Mouse (Mus musculus): Measurements from ENCODE around the gene Thpo. TPM values are rescaled to one million over a fixed set of nuclear protein-coding genes. Genes with fewer than 3 reads are reported as not detected.

The Thpo gene
- polyA plus RNA-seq, 1 experiment from 2014 or later, result 0.93 TPM

DNA sequence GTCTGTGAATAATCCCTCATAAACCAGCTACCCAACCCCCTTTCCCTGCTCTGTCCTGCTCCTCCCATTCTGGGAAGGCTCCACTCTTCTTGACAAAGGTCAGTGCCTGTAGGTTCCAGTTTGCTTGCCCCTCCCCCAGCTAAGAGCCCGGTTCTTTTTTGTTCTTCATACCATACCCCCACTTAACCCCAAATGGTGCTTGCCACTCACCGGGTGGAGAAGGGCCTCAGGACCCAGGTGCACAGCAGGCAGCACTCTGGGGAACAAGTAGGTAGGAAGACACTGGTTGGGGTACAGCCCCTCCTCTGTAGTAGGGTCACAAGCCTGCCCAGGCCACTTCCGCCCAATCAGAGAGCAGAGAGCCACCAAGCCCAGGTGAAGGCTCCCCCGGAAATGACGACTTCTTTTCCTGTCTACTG lies 4.0 kb downstream of the Thpo start:
- peaks cover 6% of the 10 kb centered on the region; the same call in 1 of the 2 replicates for H3K27me3 ChIP-seq (replicated peaks; ENCODE audit: control insufficient read depth, insufficient read depth, low read length)
- no peaks in the 10 kb centered on the region for H3K36me3 ChIP-seq (ENCODE audit: control insufficient read depth, insufficient read depth, low read length)
- peaks cover 12% of the 10 kb centered on the region for H3K4me1 ChIP-seq (ENCODE audit: control insufficient read depth, insufficient read depth, low read depth, low read length)
- WGBS, result 42% methylated on average over 5 of the region's 5 CpGs
- H3K4me2 ChIP-seq (ENCODE audit: low read length), result no peak overlapping the region
- H3K9ac ChIP-seq (ENCODE audit: low read depth, low read length), result no peak overlapping the region
- H3K27ac ChIP-seq (ENCODE audit: low read depth, low read length), result no peak overlapping the region
- no peak for ATAC-seq
- H3K4me3 ChIP-seq (ENCODE audit: low read length), result no peak overlapping the region
- H3K9me3 ChIP-seq (ENCODE audit: control insufficient read depth, low read length), result no peaks in the 10 kb centered on the region

DNA sequence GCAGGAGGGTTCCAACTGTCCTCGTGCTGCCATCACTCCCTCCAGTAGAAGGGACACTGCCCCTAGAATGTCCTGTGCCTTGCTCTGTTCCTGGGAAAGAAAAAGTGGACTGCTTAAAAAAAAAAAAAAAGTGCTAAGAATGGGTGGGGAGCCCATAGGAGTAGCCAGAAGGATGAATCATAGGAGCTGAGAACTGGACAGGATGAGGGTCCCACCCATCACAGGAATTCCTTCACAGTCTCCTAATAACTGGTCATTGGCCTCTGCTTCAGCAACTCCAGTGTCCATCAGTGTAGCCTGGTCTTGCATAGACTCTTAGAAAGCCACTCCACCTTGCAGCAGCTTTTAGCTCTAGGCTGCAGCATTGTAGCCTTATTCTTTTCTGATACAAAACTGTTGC lies 7.9 kb downstream of the Thpo start:
- Histone ChIP-seq H3K36me3 (ENCODE audit: control insufficient read depth, insufficient read depth, low read length) (no peaks in the 10 kb centered on the region; the same call in 1 of the 2 replicates), H3K27me3 (replicated peaks; ENCODE audit: control insufficient read depth, insufficient read depth, low read length) (no peaks in the 10 kb centered on the region; the same call in 1 of the 2 replicates), H3K4me3 (ENCODE audit: low read length) (no peak overlapping the region), H3K9me3 (ENCODE audit: control insufficient read depth, low read length) (no peaks in the 10 kb centered on the region), H3K9ac (ENCODE audit: low read depth, low read length) (no peak overlapping the region), H3K4me2 (ENCODE audit: low read length) (no peak overlapping the region), H3K27ac (ENCODE audit: low read depth, low read length) (no peak overlapping the region), H3K4me1 (ENCODE audit: control insufficient read depth, insufficient read depth, low read depth, low read length) (no peaks in the 10 kb centered on the region)
- ATAC-seq, result no peak
- WGBS, result 56% methylated on average over 1 of the region's 1 CpGs

DNA sequence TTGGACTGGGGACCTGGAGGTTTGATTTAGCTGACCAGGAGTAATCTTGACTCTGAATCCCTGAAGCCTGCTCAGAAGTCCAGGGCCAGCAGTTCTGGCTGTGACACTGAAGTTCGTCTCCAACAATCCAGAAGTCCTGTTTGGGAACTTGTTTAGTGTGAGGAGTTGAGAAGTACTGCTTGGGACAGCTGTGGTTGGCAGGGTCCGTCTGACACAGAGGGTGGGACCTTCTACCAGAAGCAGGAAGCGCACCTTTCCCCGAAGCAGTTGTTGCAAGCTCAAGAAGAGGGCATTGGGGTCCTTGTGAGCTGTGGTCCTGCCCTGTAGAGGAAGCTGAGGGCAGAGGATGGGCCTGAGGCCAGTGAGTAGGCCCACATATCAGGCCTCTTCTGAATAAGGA lies 8.6 kb downstream of the Thpo start:
- Histone ChIP-seq H3K27ac (ENCODE audit: low read depth, low read length) (no peak overlapping the region), H3K9ac (ENCODE audit: low read depth, low read length) (no peak overlapping the region), H3K4me1 (ENCODE audit: control insufficient read depth, insufficient read depth, low read depth, low read length) (no peaks in the 10 kb centered on the region), H3K36me3 (ENCODE audit: control insufficient read depth, insufficient read depth, low read length) (no peaks in the 10 kb centered on the region; the same call in 1 of the 2 replicates), H3K4me3 (ENCODE audit: low read length) (no peak overlapping the region), H3K27me3 (replicated peaks; ENCODE audit: control insufficient read depth, insufficient read depth, low read length) (no peaks in the 10 kb centered on the region; the same call in 1 of the 2 replicates), H3K9me3 (ENCODE audit: control insufficient read depth, low read length) (no peaks in the 10 kb centered on the region), H3K4me2 (ENCODE audit: low read length) (no peak overlapping the region)
- no peak for ATAC-seq
- 85% methylated on average over 4 of the region's 4 CpGs for WGBS

DNA sequence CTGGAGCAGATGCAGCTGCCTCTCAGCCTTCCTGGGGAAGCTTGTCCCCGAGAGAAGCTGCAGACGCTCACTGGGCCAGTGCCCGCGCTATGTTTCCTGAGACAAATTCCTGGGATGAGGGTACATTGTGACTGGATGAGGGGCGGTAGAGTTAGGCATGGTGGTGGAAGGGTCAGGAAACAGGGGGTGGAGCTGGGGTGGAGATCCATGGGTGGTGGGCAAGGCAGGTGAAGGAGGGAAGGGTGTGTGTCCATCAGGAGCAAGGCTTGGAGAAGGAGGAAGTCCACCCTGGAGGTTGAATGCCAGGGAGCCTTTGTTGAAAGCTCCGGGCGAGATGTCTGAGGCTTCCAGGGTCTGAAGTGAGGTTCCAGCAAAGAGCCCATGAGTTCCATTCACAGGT lies 9.0 kb downstream of the Thpo start:
- ATAC-seq, result no peak
- no peak overlapping the region for H3K4me3 ChIP-seq (ENCODE audit: low read length)
- H3K4me2 ChIP-seq (ENCODE audit: low read length), result no peak overlapping the region
- H3K4me1 ChIP-seq (ENCODE audit: control insufficient read depth, insufficient read depth, low read depth, low read length), result no peaks in the 10 kb centered on the region
- no peaks in the 10 kb centered on the region; the same call in 1 of the 2 replicates for H3K36me3 ChIP-seq (ENCODE audit: control insufficient read depth, insufficient read depth, low read length)
- no peaks in the 10 kb centered on the region for H3K9me3 ChIP-seq (ENCODE audit: control insufficient read depth, low read length)
- H3K27ac ChIP-seq (ENCODE audit: low read depth, low read length), result no peak overlapping the region
- no peak overlapping the region for H3K9ac ChIP-seq (ENCODE audit: low read depth, low read length)
- WGBS, result 84% methylated on average over 7 of the region's 7 CpGs
- no peaks in the 10 kb centered on the region; the same call in 1 of the 2 replicates for H3K27me3 ChIP-seq (replicated peaks; ENCODE audit: control insufficient read depth, insufficient read depth, low read length)

DNA sequence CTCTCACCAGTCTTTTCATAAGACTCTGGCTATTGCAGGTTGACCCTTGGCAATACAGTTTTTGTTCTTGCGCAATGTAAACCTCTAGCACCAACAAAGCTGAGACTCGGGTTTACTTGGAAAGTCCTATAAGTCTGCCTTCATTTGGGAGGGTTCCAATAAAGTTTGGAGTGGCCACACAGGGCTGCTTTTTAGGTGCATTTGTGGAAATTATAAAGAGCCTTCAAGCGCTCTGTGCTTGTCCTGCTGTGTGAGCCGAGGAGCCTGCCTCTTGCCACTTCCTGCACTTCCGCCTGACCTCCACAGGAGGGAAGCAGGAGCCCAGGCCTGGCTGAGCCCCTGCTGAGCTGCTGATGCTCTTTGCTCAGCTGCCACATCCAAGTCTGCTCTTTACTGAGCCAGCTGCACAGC lies 10.0 kb downstream of the Thpo start:
- 35% methylated on average over 5 of the region's 5 CpGs for WGBS

DNA sequence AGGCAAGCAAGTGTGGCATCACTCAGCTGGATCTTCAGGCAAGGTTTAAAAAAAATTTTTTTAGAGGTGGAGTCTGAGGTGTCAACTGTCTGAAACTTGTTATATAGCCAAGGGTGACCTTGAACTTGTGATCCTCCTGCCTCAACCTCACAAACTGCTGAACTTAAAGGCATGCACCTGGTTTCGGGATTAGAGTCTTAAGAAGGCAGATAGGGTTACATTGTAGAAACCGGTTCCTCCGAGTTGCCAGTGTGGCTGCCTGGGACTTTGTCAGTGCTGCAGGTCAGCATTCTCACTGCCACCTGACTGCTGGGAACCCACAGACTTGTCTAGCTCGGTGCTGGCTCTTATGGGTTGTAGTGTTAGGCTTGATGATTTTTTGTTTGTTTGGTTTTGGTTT lies 11.1 kb downstream of the Thpo start:
- no peaks in the 10 kb centered on the region; the same call in 1 of the 2 replicates for H3K36me3 ChIP-seq (ENCODE audit: control insufficient read depth, insufficient read depth, low read length)
- H3K4me2 ChIP-seq (ENCODE audit: low read length), result no peak overlapping the region
- H3K4me1 ChIP-seq (ENCODE audit: control insufficient read depth, insufficient read depth, low read depth, low read length), result peaks cover 7% of the 10 kb centered on the region
- H3K27me3 ChIP-seq (replicated peaks; ENCODE audit: control insufficient read depth, insufficient read depth, low read length), result no peaks in the 10 kb centered on the region; the same call in 1 of the 2 replicates
- no peak overlapping the region for H3K27ac ChIP-seq (ENCODE audit: low read depth, low read length)
- no peak overlapping the region for H3K4me3 ChIP-seq (ENCODE audit: low read length)
- no peak for ATAC-seq
- WGBS, result 76% methylated on average over 4 of the region's 4 CpGs
- no peaks in the 10 kb centered on the region for H3K9me3 ChIP-seq (ENCODE audit: control insufficient read depth, low read length)
- no peak overlapping the region for H3K9ac ChIP-seq (ENCODE audit: low read depth, low read length)

More for the DNA sequence above, 10.0 kb downstream of the Thpo start:
- no peaks in the 10 kb centered on the region; the same call in 1 of the 2 replicates for H3K36me3 ChIP-seq (ENCODE audit: control insufficient read depth, insufficient read depth, low read length)
- H3K4me1 ChIP-seq (ENCODE audit: control insufficient read depth, insufficient read depth, low read depth, low read length), result no peaks in the 10 kb centered on the region
- ATAC-seq, result peak; percentile 82
- H3K4me2 ChIP-seq (ENCODE audit: low read length), result no peak overlapping the region
- H3K27me3 ChIP-seq (replicated peaks; ENCODE audit: control insufficient read depth, insufficient read depth, low read length), result no peaks in the 10 kb centered on the region; the same call in 1 of the 2 replicates
- no peak overlapping the region for H3K27ac ChIP-seq (ENCODE audit: low read depth, low read length)
- H3K9ac ChIP-seq (ENCODE audit: low read depth, low read length), result no peak overlapping the region
- no peaks in the 10 kb centered on the region for H3K9me3 ChIP-seq (ENCODE audit: control insufficient read depth, low read length)
- no peak overlapping the region for H3K4me3 ChIP-seq (ENCODE audit: low read length)

DNA sequence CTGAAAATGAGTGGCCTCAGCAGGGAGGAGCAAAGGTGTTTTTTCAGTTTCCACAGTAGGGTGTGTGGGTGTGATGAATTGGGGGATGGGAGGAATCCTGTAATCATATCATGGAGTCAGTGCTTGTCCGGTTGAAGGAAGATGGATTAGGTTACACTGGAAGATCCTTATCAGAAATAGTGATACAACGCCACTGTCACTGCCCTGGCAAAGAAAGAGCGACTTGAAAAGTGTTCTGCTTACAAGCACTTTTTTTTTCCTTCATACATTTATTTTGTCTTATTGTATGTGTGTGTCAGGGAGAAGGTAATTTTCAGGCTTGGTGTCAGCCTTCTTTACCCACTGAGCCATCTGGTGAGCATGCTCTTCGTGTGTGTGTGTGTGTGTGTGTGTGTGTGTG lies 11.6 kb downstream of the Thpo start:
- WGBS, result 86% methylated on average over 4 of the region's 4 CpGs
- no peaks in the 10 kb centered on the region; the same call in 1 of the 2 replicates for H3K36me3 ChIP-seq (ENCODE audit: control insufficient read depth, insufficient read depth, low read length)
- peaks cover 7% of the 10 kb centered on the region for H3K4me1 ChIP-seq (ENCODE audit: control insufficient read depth, insufficient read depth, low read depth, low read length)
- ATAC-seq, result no peak
- no peaks in the 10 kb centered on the region; the same call in 1 of the 2 replicates for H3K27me3 ChIP-seq (replicated peaks; ENCODE audit: control insufficient read depth, insufficient read depth, low read length)
- no peaks in the 10 kb centered on the region for H3K9me3 ChIP-seq (ENCODE audit: control insufficient read depth, low read length)
- no peak overlapping the region for H3K27ac ChIP-seq (ENCODE audit: low read depth, low read length)
- no peak overlapping the region for H3K9ac ChIP-seq (ENCODE audit: low read depth, low read length)
- H3K4me2 ChIP-seq (ENCODE audit: low read length), result no peak overlapping the region
- no peak overlapping the region for H3K4me3 ChIP-seq (ENCODE audit: low read length)

DNA sequence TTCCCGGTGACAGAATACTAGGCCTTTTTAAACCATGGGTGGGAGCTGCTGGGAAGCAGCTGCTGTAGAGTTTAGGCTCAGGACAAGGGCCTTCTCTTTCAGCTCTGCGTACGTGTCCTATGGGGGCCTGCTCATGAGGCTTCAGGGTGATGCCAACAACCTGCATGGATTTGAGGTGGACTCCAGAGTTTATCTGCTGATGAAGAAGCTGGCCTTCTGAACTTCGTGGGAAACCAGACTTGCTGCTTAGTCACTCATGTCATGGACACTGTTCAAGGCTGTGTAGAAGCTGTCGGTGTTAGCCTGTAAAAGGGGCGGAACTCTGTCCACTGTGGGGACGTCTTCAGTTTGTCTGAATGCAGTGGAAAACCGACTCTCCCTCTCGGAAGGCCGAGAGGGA lies 12.5 kb downstream of the Thpo start:
- WGBS, result 90% methylated on average over 10 of the region's 10 CpGs
- Histone ChIP-seq H3K27me3 (replicated peaks; ENCODE audit: control insufficient read depth, insufficient read depth, low read length) (no peaks in the 10 kb centered on the region; the same call in 1 of the 2 replicates), H3K27ac (ENCODE audit: low read depth, low read length) (no peak overlapping the region), H3K9ac (ENCODE audit: low read depth, low read length) (no peak overlapping the region), H3K9me3 (ENCODE audit: control insufficient read depth, low read length) (no peaks in the 10 kb centered on the region), H3K4me3 (ENCODE audit: low read length) (no peak overlapping the region), H3K4me2 (ENCODE audit: low read length) (no peak overlapping the region), H3K4me1 (ENCODE audit: control insufficient read depth, insufficient read depth, low read depth, low read length) (peaks cover 11% of the 10 kb centered on the region), H3K36me3 (ENCODE audit: control insufficient read depth, insufficient read depth, low read length) (no peaks in the 10 kb centered on the region; the same call in 1 of the 2 replicates)
- no peak for ATAC-seq

DNA sequence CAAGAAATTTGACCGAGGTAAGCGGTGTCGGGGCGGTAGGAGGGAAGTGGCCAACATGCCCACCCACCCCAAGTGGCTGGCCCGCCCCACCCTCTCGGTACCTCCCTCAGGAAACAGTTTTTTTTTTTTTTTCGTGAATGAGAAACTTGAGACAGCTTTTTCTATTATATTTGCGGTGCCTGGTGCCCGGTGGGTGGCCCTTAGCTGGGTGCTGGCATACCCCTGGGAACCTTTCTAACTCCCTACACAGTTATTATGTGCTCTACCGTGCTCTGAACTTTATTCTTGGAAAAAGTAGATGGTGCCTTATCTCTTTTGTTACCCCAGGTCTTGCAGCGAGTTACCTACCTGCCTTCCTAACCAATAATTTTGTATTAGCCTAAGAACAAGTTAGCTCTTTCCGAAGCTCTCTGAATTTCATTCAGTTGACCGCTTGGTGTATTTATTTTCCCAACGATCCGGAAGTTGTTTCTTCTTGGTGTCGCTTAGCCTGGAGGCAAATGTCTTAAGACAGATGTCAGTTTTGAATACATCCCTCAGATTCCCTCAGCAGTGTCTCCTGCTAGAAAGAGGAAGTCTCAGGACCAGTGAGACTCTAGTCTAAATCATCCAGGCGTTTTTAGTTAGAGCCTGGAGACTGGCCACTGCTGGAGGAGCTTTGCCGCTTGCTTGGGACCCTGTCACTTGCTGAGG lies 16.2 kb downstream of the Thpo start:
- H3K27ac ChIP-seq (ENCODE audit: low read depth, low read length), result peak overlapping the region; percentile 94
- H3K27me3 ChIP-seq (replicated peaks; ENCODE audit: control insufficient read depth, insufficient read depth, low read length), result no peaks in the 10 kb centered on the region
- H3K4me2 ChIP-seq (ENCODE audit: low read length), result peak overlapping the region; percentile 95
- peaks cover 32% of the 10 kb centered on the region for H3K4me1 ChIP-seq (ENCODE audit: control insufficient read depth, insufficient read depth, low read depth, low read length)
- H3K9me3 ChIP-seq (ENCODE audit: control insufficient read depth, low read length), result no peaks in the 10 kb centered on the region
- ATAC-seq, result peak; percentile 28
- WGBS, result 1% methylated on average over 18 of the region's 18 CpGs
- no peaks in the 10 kb centered on the region; the same call in 1 of the 2 replicates for H3K36me3 ChIP-seq (ENCODE audit: control insufficient read depth, insufficient read depth, low read length)
- H3K4me3 ChIP-seq (ENCODE audit: low read length), result peak overlapping the region; percentile 83
- peak overlapping the region; percentile 87 for H3K9ac ChIP-seq (ENCODE audit: low read depth, low read length)

Data from hindbrain, embryonic 16.5 days (tissue).